Mouse (Mus musculus) spleen, adult 2 months (tissue): ENCODE measurements at regions not wholly inside any gene's neighbourhood (a gene's known extent, or its start where the extent isn't known, plus 50 kb on each side); places are given as distances from the start of the nearest gene placed in this dataset.

Experiments used
- CTCF ChIP-seq: fragments of 200-500 bp; IDR thresholded peaks from 2 replicates; pipeline ENCODE4 v1.5.1; 2011; ENCODE audit warnings: mild to moderate bottlenecking, inconsistent platforms; ENCODE audit not compliant: insufficient read depth, insufficient read length, insufficient replicate concordance; ENCODE audit errors: extremely low read depth
- POLR2A ChIP-seq: fragments of 200-500 bp; IDR thresholded peaks from 2 replicates; pipeline ENCODE4 v1.6.1; 2011; ENCODE audit warnings: low read depth, low read length, inconsistent platforms

GRCm38 (mm10) chr8:88023423-88023822 lies 64.0 kb upstream of the Zfp423 start:
- TF ChIP-seq CTCF (no peak), POLR2A (no peak)
